Mouse (Mus musculus): ENCODE data around the gene Rpl29. TPM values are rescaled to one million over a fixed set of nuclear protein-coding genes. Genes with fewer than 3 reads are reported as not detected.
A peak's percentile ranks its signal among the peaks of the same experiment; 100 is the strongest.

Gene Rpl29
- polyA plus RNA-seq (2015; fragmentation: Nextera tagmentation; extraction: Ambion mirVana) = 951 and 977 TPM in 2 replicates

DNA sequence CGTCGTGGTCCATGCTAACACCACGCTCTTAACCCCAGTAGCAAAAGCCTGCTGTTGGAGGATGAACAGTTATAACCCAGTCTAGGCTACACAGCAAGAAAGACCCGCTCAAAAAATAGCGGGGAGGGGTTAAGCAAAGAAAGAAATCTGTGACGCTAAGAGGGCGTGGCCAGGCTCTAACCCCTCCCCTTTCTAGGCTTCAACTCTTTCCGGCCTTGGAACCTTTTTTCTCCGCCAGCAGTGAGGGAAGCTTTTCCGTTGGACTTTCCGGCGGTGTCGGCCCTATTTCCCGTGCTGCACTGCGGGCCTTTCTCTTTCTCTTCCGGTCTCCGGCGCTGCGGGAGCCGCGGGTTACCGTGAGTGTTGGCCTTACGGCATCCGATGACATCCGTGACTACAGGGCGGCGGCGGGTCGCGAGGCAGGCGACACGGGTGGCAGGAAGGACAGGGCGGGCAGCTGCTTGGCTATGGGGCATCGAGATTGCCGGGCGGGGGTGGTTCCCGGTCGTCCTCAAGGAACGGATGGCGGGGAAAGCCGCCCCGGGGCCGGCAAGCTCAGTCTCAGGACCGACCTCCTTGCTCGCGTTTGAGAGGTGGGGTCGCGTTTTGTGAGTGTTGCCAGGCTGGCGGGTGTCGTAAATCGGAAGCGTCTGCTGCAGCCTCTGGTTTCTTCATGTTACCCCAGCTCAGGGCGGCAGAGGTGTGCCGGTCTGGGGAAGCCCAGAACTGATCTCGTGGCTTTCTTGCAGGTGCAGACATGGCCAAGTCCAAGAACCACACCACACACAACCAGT, at the start of gene Rpl29:
TSS of gene Rpl29 (plus strand) at position 234 of the 794 bp plus-strand sequence.
- ATAC-seq (ENCODE audit: low read depth) = peak; percentile 92
- peak within 1 kb of the TSS; percentile 88 for H3K9ac ChIP-seq (ENCODE audit: low read length)
- peak within 1 kb of the TSS; percentile 64 for H3K4me3 ChIP-seq (ENCODE audit: low read length)
- H3K4me1 ChIP-seq (replicated peaks; ENCODE audit: control insufficient read depth, insufficient read depth, low read length) = peaks cover 4% of the 10 kb centered on the region
- WGBS = under 1% methylated on average over 55 of the region's 55 CpGs
- H3K4me2 ChIP-seq (ENCODE audit: low read depth, low read length) = peak within 1 kb of the TSS; percentile 70
- H3K27ac ChIP-seq (ENCODE audit: low read length) = peak within 1 kb of the TSS; percentile 96
- no peaks in the 10 kb centered on the region for H3K27me3 ChIP-seq (ENCODE audit: control insufficient read depth, insufficient read depth, low read depth, low read length)
- no peaks in the 10 kb centered on the region for H3K9me3 ChIP-seq (ENCODE audit: control insufficient read depth, low read length)
- peaks cover 18% of the 10 kb centered on the region for H3K36me3 ChIP-seq (ENCODE audit: control insufficient read depth, insufficient read depth, low read length)

- H3K4me3 ChIP-seq (ENCODE audit: low read length) = no peak overlapping the region
- peak overlapping the region; percentile 43 for H3K27ac ChIP-seq (ENCODE audit: low read length)
- no peak overlapping the region for H3K9ac ChIP-seq (ENCODE audit: low read length)
- no peaks in the 10 kb centered on the region for H3K9me3 ChIP-seq (ENCODE audit: control insufficient read depth, low read length)
- no peak for ATAC-seq (ENCODE audit: low read depth)
- no peak overlapping the region for H3K4me2 ChIP-seq (ENCODE audit: low read depth, low read length)
- no peaks in the 10 kb centered on the region for H3K36me3 ChIP-seq (ENCODE audit: control insufficient read depth, insufficient read depth, low read length)
- 66% methylated on average over 12 of the region's 12 CpGs for WGBS
- peaks cover 35% of the 10 kb centered on the region for H3K4me1 ChIP-seq (replicated peaks; ENCODE audit: control insufficient read depth, insufficient read depth, low read length)
- H3K27me3 ChIP-seq (ENCODE audit: control insufficient read depth, insufficient read depth, low read depth, low read length) = no peaks in the 10 kb centered on the region
Measured at GRCm38 (mm10) chr9:106386181-106386864, 42.9 kb upstream of the Rpl29 start.

DNA sequence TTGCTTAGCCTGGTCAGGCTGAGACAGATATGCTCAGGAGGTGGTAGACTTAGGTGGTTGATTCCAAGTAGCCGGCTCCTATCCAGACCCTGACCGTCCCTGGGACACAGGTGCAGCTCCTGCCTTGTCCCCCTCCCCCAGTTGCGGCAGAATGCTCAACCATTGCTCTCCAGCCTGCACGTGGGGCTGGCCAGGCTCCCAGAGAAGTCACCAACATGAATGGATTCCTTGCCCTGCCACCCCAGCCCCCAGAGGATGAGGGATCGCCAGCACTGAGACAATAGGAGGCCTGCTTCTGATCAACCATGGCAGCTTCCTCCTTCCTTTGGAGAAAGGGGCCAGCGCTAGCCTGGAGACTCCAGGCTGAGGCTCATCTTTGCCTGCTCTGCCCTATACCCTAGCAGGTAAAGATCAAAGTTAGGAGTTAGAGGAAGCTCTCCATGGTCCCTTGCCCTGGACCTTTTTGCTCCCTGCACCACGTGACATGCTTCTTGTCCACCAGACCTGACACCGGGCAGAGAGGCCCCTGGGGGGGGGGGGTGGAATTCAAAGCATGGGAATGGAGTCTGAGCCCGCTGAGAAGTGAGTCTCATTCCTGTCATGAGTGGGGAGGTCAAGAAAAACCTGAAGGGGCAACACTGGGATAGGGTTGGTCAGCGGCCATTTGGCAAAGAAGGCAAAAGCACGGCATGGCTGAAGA, 36.3 kb upstream of the Rpl29 start:
- WGBS = 64% methylated on average over 11 of the region's 11 CpGs
- no peak overlapping the region for H3K4me3 ChIP-seq (ENCODE audit: low read length)
- H3K36me3 ChIP-seq (ENCODE audit: control insufficient read depth, insufficient read depth, low read length) = no peaks in the 10 kb centered on the region
- peak; percentile 29; the same call in 1 of the 2 replicates for ATAC-seq (ENCODE audit: low read depth)
- no peaks in the 10 kb centered on the region for H3K27me3 ChIP-seq (ENCODE audit: control insufficient read depth, insufficient read depth, low read depth, low read length)
- no peak overlapping the region for H3K9ac ChIP-seq (ENCODE audit: low read length)
- no peaks in the 10 kb centered on the region for H3K9me3 ChIP-seq (ENCODE audit: control insufficient read depth, low read length)
- H3K4me2 ChIP-seq (ENCODE audit: low read depth, low read length) = no peak overlapping the region
- H3K4me1 ChIP-seq (replicated peaks; ENCODE audit: control insufficient read depth, insufficient read depth, low read length) = peaks cover 13% of the 10 kb centered on the region
- no peak overlapping the region for H3K27ac ChIP-seq (ENCODE audit: low read length)

DNA sequence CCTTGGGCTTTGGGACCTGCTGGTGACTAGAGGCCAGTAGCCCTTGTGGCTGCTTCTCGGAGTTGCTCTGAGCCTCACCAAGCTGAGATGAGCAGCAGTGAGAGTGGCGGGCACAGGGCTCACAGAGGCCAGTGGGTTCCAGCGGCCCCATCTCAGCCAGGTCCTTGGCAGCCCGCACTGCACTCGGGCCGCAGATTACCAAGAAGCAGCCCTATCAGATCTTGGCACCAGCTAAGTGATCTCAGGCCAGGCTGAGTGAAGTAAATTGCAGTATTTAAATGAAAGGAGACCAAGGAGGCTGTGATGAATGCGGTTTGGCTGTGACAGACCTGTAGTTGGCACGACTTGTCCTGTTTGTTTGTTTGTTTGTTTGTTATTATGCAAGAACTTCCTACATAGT, 35.7 kb upstream of the Rpl29 start:
- Histone ChIP-seq H3K9ac (ENCODE audit: low read length) (no peak overlapping the region), H3K27ac (ENCODE audit: low read length) (no peak overlapping the region), H3K9me3 (ENCODE audit: control insufficient read depth, low read length) (no peaks in the 10 kb centered on the region), H3K4me1 (replicated peaks; ENCODE audit: control insufficient read depth, insufficient read depth, low read length) (peaks cover 13% of the 10 kb centered on the region), H3K4me3 (ENCODE audit: low read length) (no peak overlapping the region), H3K27me3 (ENCODE audit: control insufficient read depth, insufficient read depth, low read depth, low read length) (no peaks in the 10 kb centered on the region), H3K4me2 (ENCODE audit: low read depth, low read length) (no peak overlapping the region), H3K36me3 (ENCODE audit: control insufficient read depth, insufficient read depth, low read length) (no peaks in the 10 kb centered on the region)
- no peak for ATAC-seq (ENCODE audit: low read depth)
- WGBS = 74% methylated on average over 8 of the region's 8 CpGs

- Histone ChIP-seq H3K36me3 (ENCODE audit: control insufficient read depth, insufficient read depth, low read length) (no peaks in the 10 kb centered on the region), H3K27me3 (ENCODE audit: control insufficient read depth, insufficient read depth, low read depth, low read length) (no peaks in the 10 kb centered on the region), H3K9me3 (ENCODE audit: control insufficient read depth, low read length) (no peaks in the 10 kb centered on the region), H3K4me2 (ENCODE audit: low read depth, low read length) (no peak overlapping the region), H3K27ac (ENCODE audit: low read length) (no peak overlapping the region), H3K4me3 (ENCODE audit: low read length) (no peak overlapping the region), H3K9ac (ENCODE audit: low read length) (peak overlapping the region; percentile 39; the same call in 1 of the 2 replicates), H3K4me1 (replicated peaks; ENCODE audit: control insufficient read depth, insufficient read depth, low read length) (peaks cover 13% of the 10 kb centered on the region)
- WGBS = 49% methylated on average over 11 of the region's 11 CpGs
- ATAC-seq (ENCODE audit: low read depth) = peak; percentile 50; the same call in 1 of the 2 replicates
Measured at GRCm38 (mm10) chr9:106394649-106395602, 34.3 kb upstream of the Rpl29 start.

GRCm38 (mm10) chr9:106397733-106398132, 31.5 kb upstream of the Rpl29 start:
- H3K4me3 ChIP-seq (ENCODE audit: low read length) = no peak overlapping the region
- WGBS = 40% methylated on average over 4 of the region's 4 CpGs
- H3K4me2 ChIP-seq (ENCODE audit: low read depth, low read length) = no peak overlapping the region
- peaks cover 13% of the 10 kb centered on the region for H3K4me1 ChIP-seq (replicated peaks; ENCODE audit: control insufficient read depth, insufficient read depth, low read length)
- no peak overlapping the region for H3K9ac ChIP-seq (ENCODE audit: low read length)
- H3K27ac ChIP-seq (ENCODE audit: low read length) = no peak overlapping the region
- no peaks in the 10 kb centered on the region for H3K36me3 ChIP-seq (ENCODE audit: control insufficient read depth, insufficient read depth, low read length)
- no peaks in the 10 kb centered on the region for H3K9me3 ChIP-seq (ENCODE audit: control insufficient read depth, low read length)
- H3K27me3 ChIP-seq (ENCODE audit: control insufficient read depth, insufficient read depth, low read depth, low read length) = no peaks in the 10 kb centered on the region
- ATAC-seq (ENCODE audit: low read depth) = no peak

DNA sequence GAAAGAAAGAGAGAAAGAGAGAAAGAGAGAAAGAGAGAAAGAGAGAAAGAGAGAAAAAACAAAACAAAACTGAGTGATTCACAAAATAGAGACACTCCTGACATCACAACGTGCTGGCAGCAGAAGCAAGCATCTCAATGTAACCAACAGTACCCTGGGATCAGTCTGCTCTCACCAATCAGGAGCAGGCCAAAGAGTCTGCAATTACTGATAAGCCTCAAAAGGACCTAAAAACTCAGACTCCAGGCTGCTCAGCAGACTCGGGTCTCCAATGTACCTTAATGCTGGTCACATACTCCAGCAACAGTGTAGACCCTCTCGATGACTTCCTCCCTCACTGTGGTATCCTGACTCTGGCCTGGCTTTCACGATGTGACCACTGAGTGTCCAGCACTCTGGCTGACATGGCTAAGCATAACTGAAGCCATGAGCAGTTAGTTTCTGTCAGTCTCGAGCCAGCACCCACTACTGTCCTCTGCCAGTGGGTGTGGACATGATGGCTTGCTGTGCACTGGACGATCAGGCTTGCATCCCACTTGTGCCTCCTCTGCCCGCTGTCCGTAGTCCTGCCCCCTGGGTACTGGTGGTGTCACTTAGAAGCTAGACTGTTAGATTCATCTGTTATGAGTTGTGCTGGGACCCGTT, 30.5 kb upstream of the Rpl29 start:
- no peaks in the 10 kb centered on the region for H3K27me3 ChIP-seq (ENCODE audit: control insufficient read depth, insufficient read depth, low read depth, low read length)
- no peak overlapping the region for H3K9ac ChIP-seq (ENCODE audit: low read length)
- no peak overlapping the region for H3K27ac ChIP-seq (ENCODE audit: low read length)
- no peak overlapping the region for H3K4me3 ChIP-seq (ENCODE audit: low read length)
- no peak for ATAC-seq (ENCODE audit: low read depth)
- H3K4me1 ChIP-seq (replicated peaks; ENCODE audit: control insufficient read depth, insufficient read depth, low read length) = peaks cover 10% of the 10 kb centered on the region; the same call in 1 of the 2 replicates
- H3K36me3 ChIP-seq (ENCODE audit: control insufficient read depth, insufficient read depth, low read length) = no peaks in the 10 kb centered on the region
- no peaks in the 10 kb centered on the region for H3K9me3 ChIP-seq (ENCODE audit: control insufficient read depth, low read length)
- H3K4me2 ChIP-seq (ENCODE audit: low read depth, low read length) = no peak overlapping the region
- whole genome bisulfite sequencing = 48% methylated on average over 9 of the region's 9 CpGs

GRCm38 (mm10) chr9:106399808-106400207, 29.4 kb upstream of the Rpl29 start:
- H3K36me3 ChIP-seq (ENCODE audit: control insufficient read depth, insufficient read depth, low read length) = no peaks in the 10 kb centered on the region
- H3K27ac ChIP-seq (ENCODE audit: low read length) = no peak overlapping the region
- H3K9me3 ChIP-seq (ENCODE audit: control insufficient read depth, low read length) = no peaks in the 10 kb centered on the region
- no peak overlapping the region for H3K4me2 ChIP-seq (ENCODE audit: low read depth, low read length)
- H3K9ac ChIP-seq (ENCODE audit: low read length) = no peak overlapping the region
- H3K4me1 ChIP-seq (replicated peaks; ENCODE audit: control insufficient read depth, insufficient read depth, low read length) = peaks cover 7% of the 10 kb centered on the region; the same call in 1 of the 2 replicates
- WGBS = 73% methylated on average over 3 of the region's 3 CpGs
- H3K4me3 ChIP-seq (ENCODE audit: low read length) = no peak overlapping the region
- no peak for ATAC-seq (ENCODE audit: low read depth)
- H3K27me3 ChIP-seq (ENCODE audit: control insufficient read depth, insufficient read depth, low read depth, low read length) = no peaks in the 10 kb centered on the region
